Mouse (Mus musculus): ENCODE data around the gene Arid5b.
"Not testable (repeated sequence)": the region's sequence is repeated elsewhere in the genome, so short reads cannot be mapped to it uniquely, and the experiment has no call there.

The Arid5b gene

GRCm38 (mm10) chr10:68104881-68105781, 173.4 kb downstream of the Arid5b start:
- DNase-seq, result no peak

GRCm38 (mm10) chr10:68104481-68104880, 174.1 kb downstream of the Arid5b start:
- no peak for DNase-seq

GRCm38 (mm10) chr10:68103988-68104387, 174.6 kb downstream of the Arid5b start:
- no peak for DNase-seq

GRCm38 (mm10) chr10:68103078-68103855, 175.3 kb downstream of the Arid5b start:
- no peak for DNase-seq

- DNase-seq, result no peak
Observed at GRCm38 (mm10) chr10:68102566-68102965, 176.0 kb downstream of the Arid5b start.

- DNase-seq, result no peak
Observed at GRCm38 (mm10) chr10:68101251-68101650, 177.3 kb downstream of the Arid5b start.

GRCm38 (mm10) chr10:68100506-68100905, 178.0 kb downstream of the Arid5b start:
- no peak for DNase-seq

GRCm38 (mm10) chr10:68099801-68100200, 178.7 kb downstream of the Arid5b start:
- not testable (repeated sequence) for DNase-seq

GRCm38 (mm10) chr10:68097821-68098675, 180.5 kb downstream of the Arid5b start:
- DNase-seq, result no peak

GRCm38 (mm10) chr10:68096395-68096794, 182.1 kb downstream of the Arid5b start:
- DNase-seq, result no peak

- DNase-seq, result no peak
Observed at GRCm38 (mm10) chr10:68095136-68095535, 183.4 kb downstream of the Arid5b start.

GRCm38 (mm10) chr10:68093496-68093895, 185.0 kb downstream of the Arid5b start:
- DNase-seq, result no peak

GRCm38 (mm10) chr10:68091840-68092239, 186.7 kb downstream of the Arid5b start:
- DNase-seq, result no peak

- no peak for DNase-seq
Observed at GRCm38 (mm10) chr10:68091011-68091410, 187.5 kb downstream of the Arid5b start.

- no peak for DNase-seq
Observed at GRCm38 (mm10) chr10:68090544-68090943, 188.0 kb downstream of the Arid5b start.

GRCm38 (mm10) chr10:68090197-68090535, 188.4 kb downstream of the Arid5b start:
- DNase-seq, result no peak

GRCm38 (mm10) chr10:68089435-68090196, 188.9 kb downstream of the Arid5b start:
- no peak for DNase-seq

GRCm38 (mm10) chr10:68087722-68088121, 190.8 kb downstream of the Arid5b start:
- no peak for DNase-seq

- no peak for DNase-seq
Observed at GRCm38 (mm10) chr10:68086973-68087372, 191.6 kb downstream of the Arid5b start.

- DNase-seq, result no peak
Observed at GRCm38 (mm10) chr10:68085574-68085973, 193.0 kb downstream of the Arid5b start.

GRCm38 (mm10) chr10:68081712-68082111, 196.8 kb downstream of the Arid5b start:
- no peak for DNase-seq
